ENCODE assay signal across 20 mouse cellular contexts in the genomic region with DNA sequence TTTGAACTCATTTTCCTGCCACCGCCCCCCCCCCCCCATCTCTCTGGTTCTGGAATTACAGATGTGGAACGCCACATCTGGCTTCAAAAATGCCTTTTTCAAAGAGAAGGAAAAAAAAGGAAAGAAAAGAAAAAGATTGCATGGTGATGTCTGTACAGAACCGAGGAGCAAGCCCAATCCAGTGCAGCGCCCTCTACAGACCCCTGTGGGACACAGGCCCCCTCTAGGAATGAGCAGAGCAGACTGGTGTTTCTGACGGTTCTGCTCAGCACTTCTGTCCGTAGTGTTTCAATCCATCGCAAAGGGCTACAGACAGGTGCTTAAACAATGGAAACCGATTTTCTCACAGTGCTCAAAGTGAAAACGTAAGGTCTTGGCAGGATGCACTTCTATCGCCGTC. TPM values are rescaled to one million over a fixed set of nuclear protein-coding genes. Genes with fewer than 3 reads are reported as not detected.
DNase-seq lines count a peak whose midpoint lies in the region; ATAC-seq and TF ChIP-seq lines count a peak whose summit lies in the region.
"Had no signal": no experiment of that assay in that cellular context is flagged by ENCODE, and none has a peak within 500 bp of the region (broad histone marks: within the 10 kb centered on the region; RNA-seq: fewer than 3 reads in every experiment).

No protein-coding gene starts in this region.

- peak; percentile 32 to 44 for DNase-seq in cerebellum, postnatal 10 days
- no peak for DNase-seq in cerebellum, adult 11-12 months
- DNase-seq in hindbrain, postnatal 0 days (ENCODE audit: low spot score), result no peak
- DNase-seq in lung, adult 2 months, result no peak
- no peak for DNase-seq in lung, postnatal 25 days (ENCODE audit: low spot score)
- DNase-seq in brain, embryonic 14.5 days (ENCODE audit: low read depth), result no peak
- no peak for DNase-seq in adrenal gland, adult 8-10 months
- DNase-seq: cerebellum, adult 9-11 months; embryo, embryonic 11 days; gastrocnemius, postnatal 25 days; kidney, adult 18-20 months; lung, postnatal 4 days; thymus, postnatal 25 days had no signal

- no peaks in the 10 kb centered on the region for H3K36me3 ChIP-seq in hindbrain, postnatal 0 days (ENCODE audit: insufficient read depth, low read length)
- no peaks in the 10 kb centered on the region for H3K36me3 ChIP-seq in hindbrain, embryonic 13.5 days
- H3K36me3 ChIP-seq: forebrain, embryonic 12.5 days; hindbrain, embryonic 15.5 days; liver, embryonic 12.5 days; midbrain, embryonic 10.5 days had no signal

- WGBS in hindbrain, postnatal 0 days, result 84% methylated on average over 11 of the region's 11 CpGs
- WGBS in hindbrain, embryonic 13.5 days, result 86% methylated on average over 11 of the region's 11 CpGs
- WGBS in lung, adult 2 months, result 69% methylated on average over 11 of the region's 11 CpGs

- H3K4me1 ChIP-seq in hindbrain, postnatal 0 days (ENCODE audit: insufficient read depth, low read length), result no peaks in the 10 kb centered on the region; the same call in 1 of the 2 replicates
- H3K4me1 ChIP-seq in hindbrain, embryonic 13.5 days (replicated peaks), result peaks cover 28% of the 10 kb centered on the region
- H3K4me1 ChIP-seq in lung, adult 2 months (ENCODE audit: control insufficient read depth, insufficient read depth, low read length), result no peaks in the 10 kb centered on the region
- H3K4me1 ChIP-seq: liver, embryonic 12.5 days had no signal

- H3K4me2 ChIP-seq in hindbrain, postnatal 0 days (ENCODE audit: low read depth, low read length), result no peak overlapping the region
- H3K4me2 ChIP-seq in hindbrain, embryonic 13.5 days, result no peak overlapping the region
- H3K4me2 ChIP-seq: forebrain, embryonic 12.5 days; hindbrain, embryonic 15.5 days; liver, embryonic 12.5 days had no signal

- H3K9me3 ChIP-seq in hindbrain, postnatal 0 days (ENCODE audit: low read length), result no peaks in the 10 kb centered on the region
- H3K9me3 ChIP-seq in hindbrain, embryonic 13.5 days, result no peaks in the 10 kb centered on the region
- H3K9me3 ChIP-seq: forebrain, embryonic 12.5 days; hindbrain, embryonic 15.5 days; liver, embryonic 12.5 days; midbrain, embryonic 10.5 days had no signal

- H3K4me3 ChIP-seq in hindbrain, postnatal 0 days (ENCODE audit: low read length), result no peak overlapping the region
- no peak overlapping the region for H3K4me3 ChIP-seq in hindbrain, embryonic 13.5 days
- no peak overlapping the region for H3K4me3 ChIP-seq in lung, adult 2 months (replicated peaks; ENCODE audit: extremely low read depth, low read depth, low read length)
- H3K4me3 ChIP-seq: forebrain, embryonic 12.5 days; hindbrain, embryonic 15.5 days; liver, embryonic 12.5 days; midbrain, embryonic 10.5 days had no signal

- peak; percentile 35 for TF ChIP-seq CTCF in hindbrain, postnatal 0 days (IDR thresholded peaks at IDR 0.05; ENCODE audit: low read depth)
- 0 out of 2 replicates have a peak, but pooled peaks have one; percentile 1 for TF ChIP-seq CTCF in lung, adult 2 months (IDR thresholded peaks at IDR 0.05; ENCODE audit: insufficient read depth, low read length)
- peak; percentile 12; the same call in 1 of the 2 replicates for TF ChIP-seq CTCF in brain, embryonic 14.5 days (IDR thresholded peaks at IDR 0.05; ENCODE audit: borderline replicate concordance, extremely low read depth, insufficient read depth, insufficient read length)

- no peaks in the 10 kb centered on the region for H3K27me3 ChIP-seq in hindbrain, postnatal 0 days (ENCODE audit: insufficient read depth, low read length)
- 0 out of 2 replicates have a peak, but pooled peaks cover 6% of the 10 kb centered on the region for H3K27me3 ChIP-seq in hindbrain, embryonic 13.5 days
- H3K27me3 ChIP-seq: hindbrain, embryonic 15.5 days had no signal

- ATAC-seq in hindbrain, postnatal 0 days, result no peak
- no peak for ATAC-seq in hindbrain, embryonic 13.5 days (ENCODE audit: low FRiP score)
- ATAC-seq: activated CD4-positive, CD25-positive, alpha-beta regulatory T cell, adult 4 months; CD4-positive, CD25-positive, alpha-beta regulatory T cell, adult 4 months; liver, embryonic 12.5 days had no signal

- TF ChIP-seq POLR2A in lung, adult 2 months (IDR thresholded peaks at IDR 0.05; ENCODE audit: borderline replicate concordance, extremely low read depth, low read depth, low read length), result no peak
- TF ChIP-seq POLR2A in brain, embryonic 14.5 days (IDR thresholded peaks at IDR 0.05; ENCODE audit: borderline replicate concordance, extremely low read depth, insufficient read depth, insufficient read length, poor library complexity, severe bottlenecking), result no peak

- H3K9ac ChIP-seq in hindbrain, postnatal 0 days (replicated peaks; ENCODE audit: low read length), result no peak overlapping the region
- no peak overlapping the region for H3K9ac ChIP-seq in hindbrain, embryonic 13.5 days
- H3K9ac ChIP-seq: forebrain, embryonic 12.5 days; hindbrain, embryonic 15.5 days; liver, embryonic 12.5 days had no signal

- H3K27ac ChIP-seq in hindbrain, postnatal 0 days, result no peak overlapping the region
- H3K27ac ChIP-seq in hindbrain, embryonic 13.5 days, result no peak overlapping the region
- H3K27ac ChIP-seq: forebrain, embryonic 12.5 days; hindbrain, embryonic 15.5 days; liver, embryonic 12.5 days; midbrain, embryonic 10.5 days had no signal

RNA-seq across cellular contexts. Expression of a gene that starts 55.6 kb away (rescaled TPM):
- total RNA-seq in hindbrain, postnatal 0 days (2014; rRNA removed), result 42.8 and 57.1 TPM in 2 replicates
- polyA plus RNA-seq in hindbrain, postnatal 0 days (2015; fragmentation: Nextera tagmentation; extraction: Ambion mirVana), result 88.3 and 94.8 TPM in 2 replicates
- polyA plus RNA-seq in hindbrain, embryonic 13.5 days (2015; fragmentation: Nextera tagmentation; extraction: Ambion mirVana), result 76.0 and 76.6 TPM in 2 replicates
- 27.9 and 49.9 TPM in 2 replicates for polyA plus RNA-seq in lung, adult 2 months (2012; rRNA removed)
- polyA plus RNA-seq in brain, embryonic 14.5 days (2012; rRNA removed), result 47.0 and 51.3 TPM in 2 replicates
- total RNA-seq in adrenal gland, adult 8-10 months (2022), result 10 to 100 TPM; 55.6 to 62.9 (median 59.5) TPM

Comparison
In these comparisons a context has a peak if more than half of its experiments do, and no peak if none do; other contexts are left out.
1. DNase-seq: peak in cerebellum, postnatal 10 days (2 of 2); none in cerebellum, adult 11-12 months (single experiment), hindbrain, postnatal 0 days (single experiment), lung, adult 2 months (single experiment), lung, postnatal 25 days (single experiment), brain, embryonic 14.5 days (single experiment) and adrenal gland, adult 8-10 months (single experiment).
2. Peak in every context shown above with its lines, with median percentiles within 50 percentile points of each other: CTCF ChIP-seq.